25 mouse cellular contexts compared by ENCODE assay signal in genomic region chr17:30969983-30970382, GRCm38 (mm10). TPM values are rescaled to one million over a fixed set of nuclear protein-coding genes. Genes with fewer than 3 reads are reported as not detected.
DNase-seq lines count a peak whose midpoint lies in the region; ATAC-seq lines count a peak whose summit lies in the region.
"Had no signal": no experiment of that assay in that cellular context is flagged by ENCODE, and none has a peak within 500 bp of the region (broad histone marks: within the 10 kb centered on the region; RNA-seq: fewer than 3 reads in every experiment).

No protein-coding gene starts in this region.

- 56% methylated on average over 4 of the region's 4 CpGs for WGBS in forebrain, embryonic 14.5 days
- WGBS in forebrain, embryonic 13.5 days: 64% methylated on average over 4 of the region's 4 CpGs
- 45% methylated on average over 4 of the region's 4 CpGs for WGBS in embryonic facial prominence, embryonic 14.5 days

- no peaks in the 10 kb centered on the region for H3K4me1 ChIP-seq in forebrain, embryonic 14.5 days (ENCODE audit: control insufficient read depth, insufficient read depth, low read length)
- H3K4me1 ChIP-seq in forebrain, embryonic 13.5 days: peaks cover 11% of the 10 kb centered on the region; the same call in 1 of the 2 replicates
- H3K4me1 ChIP-seq in embryonic facial prominence, embryonic 14.5 days (ENCODE audit: control insufficient read depth, insufficient read depth, low read length): no peaks in the 10 kb centered on the region; the same call in 1 of the 2 replicates
- H3K4me1 ChIP-seq: forebrain, embryonic 12.5 days; liver, embryonic 12.5 days had no signal

- H3K4me2 ChIP-seq in forebrain, embryonic 14.5 days (ENCODE audit: low read length): no peak overlapping the region
- H3K4me2 ChIP-seq in forebrain, embryonic 13.5 days: no peak overlapping the region
- no peak overlapping the region for H3K4me2 ChIP-seq in embryonic facial prominence, embryonic 14.5 days (ENCODE audit: low read depth, low read length)
- H3K4me2 ChIP-seq: forebrain, embryonic 12.5 days; heart, embryonic 13.5 days; hindbrain, embryonic 13.5 days; limb, embryonic 12.5 days; liver, embryonic 12.5 days had no signal

- intact Hi-C loops in left cerebral cortex, postnatal 4 days (cut with DNase I): no loop called here

- H3K9ac ChIP-seq in forebrain, embryonic 14.5 days (ENCODE audit: low read length): no peak overlapping the region
- H3K9ac ChIP-seq in forebrain, embryonic 13.5 days: no peak overlapping the region
- no peak overlapping the region for H3K9ac ChIP-seq in embryonic facial prominence, embryonic 14.5 days (ENCODE audit: low read depth, low read length)
- H3K9ac ChIP-seq: forebrain, embryonic 12.5 days; heart, embryonic 13.5 days; hindbrain, embryonic 13.5 days; limb, embryonic 12.5 days; liver, embryonic 12.5 days had no signal

- no peaks in the 10 kb centered on the region for H3K36me3 ChIP-seq in forebrain, embryonic 14.5 days (ENCODE audit: control insufficient read depth, insufficient read depth, low read length)
- H3K36me3 ChIP-seq in forebrain, embryonic 13.5 days (ENCODE audit: poor library complexity, severe bottlenecking): no peaks in the 10 kb centered on the region
- no peaks in the 10 kb centered on the region for H3K36me3 ChIP-seq in embryonic facial prominence, embryonic 14.5 days (ENCODE audit: control insufficient read depth, insufficient read depth, low read length)
- H3K36me3 ChIP-seq: forebrain, embryonic 12.5 days; heart, embryonic 13.5 days; hindbrain, embryonic 13.5 days; limb, embryonic 12.5 days; liver, embryonic 12.5 days had no signal

- no peaks in the 10 kb centered on the region for H3K9me3 ChIP-seq in forebrain, embryonic 14.5 days (replicated peaks; ENCODE audit: control insufficient read depth, low read length)
- H3K9me3 ChIP-seq in forebrain, embryonic 13.5 days (replicated peaks): no peaks in the 10 kb centered on the region
- no peaks in the 10 kb centered on the region for H3K9me3 ChIP-seq in embryonic facial prominence, embryonic 14.5 days (ENCODE audit: control insufficient read depth, low read length)
- H3K9me3 ChIP-seq: forebrain, embryonic 12.5 days; hindbrain, embryonic 13.5 days; limb, embryonic 12.5 days; liver, embryonic 12.5 days had no signal

- H3K4me3 ChIP-seq in forebrain, embryonic 14.5 days (ENCODE audit: low read depth, low read length): no peak overlapping the region
- no peak overlapping the region for H3K4me3 ChIP-seq in forebrain, embryonic 13.5 days
- no peak overlapping the region for H3K4me3 ChIP-seq in embryonic facial prominence, embryonic 14.5 days (ENCODE audit: low read depth, low read length)
- H3K4me3 ChIP-seq: forebrain, embryonic 12.5 days; heart, embryonic 13.5 days; hindbrain, embryonic 13.5 days; limb, embryonic 12.5 days; liver, embryonic 12.5 days had no signal

- no peak for ATAC-seq in forebrain, embryonic 14.5 days
- no peak for ATAC-seq in forebrain, embryonic 13.5 days
- ATAC-seq in embryonic facial prominence, embryonic 14.5 days (ENCODE audit: low read depth): peak; percentile 53; the same call in 1 of the 2 replicates
- ATAC-seq: intestine, embryonic 16.5 days; liver, embryonic 12.5 days; midbrain, embryonic 16.5 days; Patski had no signal

- no peaks in the 10 kb centered on the region for H3K27me3 ChIP-seq in forebrain, embryonic 14.5 days (replicated peaks; ENCODE audit: control insufficient read depth, insufficient read depth, low read length)
- no peaks in the 10 kb centered on the region for H3K27me3 ChIP-seq in forebrain, embryonic 13.5 days
- no peaks in the 10 kb centered on the region for H3K27me3 ChIP-seq in embryonic facial prominence, embryonic 14.5 days (replicated peaks; ENCODE audit: control insufficient read depth, insufficient read depth, low read length)
- H3K27me3 ChIP-seq: forebrain, embryonic 12.5 days; heart, embryonic 13.5 days; hindbrain, embryonic 13.5 days; limb, embryonic 12.5 days; liver, embryonic 12.5 days; Patski had no signal

- no peak overlapping the region for H3K27ac ChIP-seq in forebrain, embryonic 14.5 days (ENCODE audit: low read depth, low read length)
- no peak overlapping the region for H3K27ac ChIP-seq in forebrain, embryonic 13.5 days
- H3K27ac ChIP-seq in embryonic facial prominence, embryonic 14.5 days (replicated peaks; ENCODE audit: low read depth, low read length): no peak overlapping the region
- H3K27ac ChIP-seq: forebrain, embryonic 12.5 days; heart, embryonic 13.5 days; hindbrain, embryonic 13.5 days; limb, embryonic 12.5 days; liver, embryonic 12.5 days had no signal

- peak; percentile 18 for DNase-seq in forebrain, embryonic 14.5 days (ENCODE audit: low spot score)
- peak; percentile 51 for DNase-seq in left cerebral cortex, postnatal 4 days
- no peak for DNase-seq in left cerebral cortex, adult 18-20 months (ENCODE audit: low spot score in 2 of 2)
- peak; percentile 76 for DNase-seq in embryonic facial prominence, embryonic 14.5 days (ENCODE audit: low spot score)
- peak; percentile 69 for DNase-seq in gastrocnemius, postnatal 25 days
- no peak for DNase-seq in right cerebral cortex, postnatal 36 days (ENCODE audit: low spot score in 2 of 2)
- no peak for DNase-seq in testis, postnatal 10 days (ENCODE audit: low spot score)
- DNase-seq: adrenal gland, postnatal 14 days; cerebellum, adult 18-20 months; kidney, postnatal 36 days; lung, adult 2 months; lung, postnatal 36 days; retina, postnatal 1 day; thymus, postnatal 36 days had no signal

RNA-seq across cellular contexts. Expression of gene Umodl1, which starts 15.5 kb away (rescaled TPM):
- 0.04 TPM in 1 of 2 replicates, not detected in the other for polyA plus RNA-seq in forebrain, embryonic 14.5 days (2014; fragmentation: Nextera tagmentation; extraction: Ambion mirVana)
- polyA plus RNA-seq in forebrain, embryonic 13.5 days (2015; fragmentation: Nextera tagmentation; extraction: Ambion mirVana): not detected in 2 replicates
- under 1 TPM in 1 of 2 experiments, not detected in 1; 0.14 TPM for total RNA-seq in left cerebral cortex, postnatal 4 days (2021)
- total RNA-seq in left cerebral cortex, adult 18-20 months (2021): under 1 TPM in 1 of 2 experiments, not detected in 1; 0.16 TPM
- 0.43 and 0.65 TPM in 2 replicates for polyA plus RNA-seq in embryonic facial prominence, embryonic 14.5 days (2014; fragmentation: Nextera tagmentation; extraction: Ambion mirVana)
- total RNA-seq in gastrocnemius, postnatal 25 days (2021): not detected
- total RNA-seq: heart, postnatal 25 days; megakaryocyte-erythroid progenitor cell, adult 5-6 weeks had no signal
- polyA plus RNA-seq: forebrain, embryonic 12.5 days; hindbrain, embryonic 13.5 days; intestine, embryonic 16.5 days; liver, embryonic 12.5 days; Patski had no signal

Comparison
In these comparisons a context has a peak if more than half of its experiments do, and no peak if none do; other contexts are left out.
1. DNase-seq: peak in forebrain, embryonic 14.5 days (single experiment), left cerebral cortex, postnatal 4 days (single experiment), embryonic facial prominence, embryonic 14.5 days (single experiment) and gastrocnemius, postnatal 25 days (single experiment); none in left cerebral cortex, adult 18-20 months (0 of 2), right cerebral cortex, postnatal 36 days (0 of 2) and testis, postnatal 10 days (single experiment).